Mouse (Mus musculus) lung, adult 10 weeks (tissue): ENCODE data around the gene Vasn. TPM values are rescaled to one million over a fixed set of nuclear protein-coding genes. Genes with fewer than 3 reads are reported as not detected.

Experiments used
- polyA plus RNA-seq: library from polyadenylated mRNA; stranded (reverse); fragments of 350-450 nt; fragmentation: Illumina TruSeq; extraction: RNeasy Lipid Tissue Mini Kit (QIAGEN cat#74804); gene quantifications from one replicate; pipeline ENCODE4 v1.2.3, GENCODE M21; 2014; ENCODE audit warnings: low read depth, low replicate concordance; ENCODE audit not compliant: insufficient read depth

Vasn gene
- polyA plus RNA-seq, result 19.4 TPM

DNA sequence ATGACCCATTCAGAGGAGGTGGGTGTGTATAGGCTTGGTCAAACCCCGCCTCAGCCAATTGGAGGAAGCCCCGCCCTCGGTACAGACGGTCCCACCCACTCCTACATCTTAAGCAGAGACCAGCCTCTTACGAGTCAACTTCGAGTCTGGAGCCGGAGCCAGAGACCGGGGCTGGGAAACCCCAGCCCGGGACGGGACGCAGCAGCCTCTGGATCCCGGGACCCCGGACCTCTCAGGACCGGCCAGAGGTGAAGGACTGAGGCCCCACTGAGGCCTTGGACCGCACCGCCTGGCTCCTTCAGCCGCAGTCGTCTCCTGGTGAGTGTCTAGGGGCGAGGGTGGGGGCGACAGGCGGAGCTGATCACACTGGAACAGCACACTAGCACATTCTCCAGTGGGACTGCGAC is at the start of gene Vasn, which contains the start of gene Dnaja3:
Gene Vasn (plus strand): TSS at position 111 of the 407 bp plus-strand sequence.
Gene Dnaja3 (plus strand): TSS at position 159 of the 407 bp plus-strand sequence.

DNA sequence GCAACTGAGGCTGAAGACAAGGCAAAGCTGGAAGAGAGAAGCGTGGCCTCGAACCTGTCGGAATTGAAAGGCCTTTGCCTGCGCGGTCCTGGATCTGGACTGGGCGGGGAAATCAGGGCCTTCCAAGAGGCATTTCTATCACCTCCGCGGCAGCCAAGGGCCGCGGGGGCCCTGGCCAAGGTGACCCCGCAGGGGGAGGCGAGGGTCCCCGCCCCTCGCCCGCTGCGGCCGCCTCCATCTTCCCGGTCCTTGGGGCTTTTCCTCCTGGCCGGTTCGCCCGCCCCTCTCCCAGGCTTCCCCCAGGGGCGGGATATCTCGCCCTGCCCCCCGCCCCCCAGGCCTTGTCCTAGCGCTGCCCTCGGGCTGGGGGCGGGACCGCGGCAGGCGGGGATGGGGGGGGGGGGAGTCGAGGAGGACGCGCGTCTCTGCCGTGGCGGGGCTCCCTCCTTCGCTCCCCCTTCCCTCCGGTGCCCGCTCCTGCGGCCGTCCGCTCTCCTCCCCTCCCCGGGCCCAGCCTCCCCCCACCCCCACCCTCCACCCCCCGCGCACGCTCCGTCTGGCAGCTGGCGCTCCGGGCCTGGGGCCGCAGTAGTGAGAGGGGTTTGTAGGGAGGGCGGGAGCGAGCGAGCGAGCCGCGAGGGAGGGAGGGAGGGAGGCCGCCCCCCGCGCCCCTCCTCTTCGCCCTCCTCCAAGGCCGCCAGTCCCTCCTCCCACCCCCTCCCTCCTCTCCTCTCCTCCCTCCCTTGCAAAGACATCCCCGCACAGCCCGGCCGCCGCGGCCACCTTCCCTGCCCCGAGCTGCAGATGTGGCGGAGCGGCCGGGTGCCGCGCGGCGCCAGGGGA is 45.5 kb upstream of the Vasn start, which contains the start of gene Glis2:
Gene Glis2 (plus strand): TSS at position 743 of the 843 bp plus-strand sequence.

DNA sequence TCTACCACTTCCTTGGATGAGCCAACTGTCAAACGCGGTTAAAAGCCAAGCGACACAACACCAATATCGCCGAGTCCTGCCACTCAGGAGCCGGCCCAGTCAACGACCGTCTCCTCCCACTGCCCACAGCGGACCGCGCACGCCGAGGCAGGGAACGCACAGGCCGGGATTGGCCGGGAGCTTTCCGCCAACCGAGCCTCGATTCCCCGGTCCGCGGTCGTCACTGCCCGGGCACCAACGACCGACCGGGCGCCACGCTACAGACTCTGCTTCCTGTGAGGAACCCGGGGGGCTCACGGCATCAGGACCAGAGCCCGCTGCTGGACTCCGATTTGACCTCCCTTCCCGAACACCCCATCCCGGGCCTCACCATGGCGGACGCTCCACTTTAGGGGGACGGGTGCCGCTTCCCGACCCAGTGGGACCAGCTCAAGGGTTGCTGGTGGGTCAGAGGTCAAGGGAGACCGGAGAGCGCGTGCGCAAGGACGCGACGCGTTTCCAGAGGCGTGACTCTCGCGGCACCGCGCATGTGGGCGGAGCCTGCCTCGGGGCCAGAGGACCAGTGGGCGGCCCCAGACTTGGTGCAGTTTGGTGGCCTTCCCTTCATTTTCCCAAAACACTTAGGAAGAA is 15.1 kb upstream of the Vasn start, which contains the start of gene Pam16:
Gene Pam16 (minus strand): TSS at position 508 of the 630 bp plus-strand sequence.

DNA sequence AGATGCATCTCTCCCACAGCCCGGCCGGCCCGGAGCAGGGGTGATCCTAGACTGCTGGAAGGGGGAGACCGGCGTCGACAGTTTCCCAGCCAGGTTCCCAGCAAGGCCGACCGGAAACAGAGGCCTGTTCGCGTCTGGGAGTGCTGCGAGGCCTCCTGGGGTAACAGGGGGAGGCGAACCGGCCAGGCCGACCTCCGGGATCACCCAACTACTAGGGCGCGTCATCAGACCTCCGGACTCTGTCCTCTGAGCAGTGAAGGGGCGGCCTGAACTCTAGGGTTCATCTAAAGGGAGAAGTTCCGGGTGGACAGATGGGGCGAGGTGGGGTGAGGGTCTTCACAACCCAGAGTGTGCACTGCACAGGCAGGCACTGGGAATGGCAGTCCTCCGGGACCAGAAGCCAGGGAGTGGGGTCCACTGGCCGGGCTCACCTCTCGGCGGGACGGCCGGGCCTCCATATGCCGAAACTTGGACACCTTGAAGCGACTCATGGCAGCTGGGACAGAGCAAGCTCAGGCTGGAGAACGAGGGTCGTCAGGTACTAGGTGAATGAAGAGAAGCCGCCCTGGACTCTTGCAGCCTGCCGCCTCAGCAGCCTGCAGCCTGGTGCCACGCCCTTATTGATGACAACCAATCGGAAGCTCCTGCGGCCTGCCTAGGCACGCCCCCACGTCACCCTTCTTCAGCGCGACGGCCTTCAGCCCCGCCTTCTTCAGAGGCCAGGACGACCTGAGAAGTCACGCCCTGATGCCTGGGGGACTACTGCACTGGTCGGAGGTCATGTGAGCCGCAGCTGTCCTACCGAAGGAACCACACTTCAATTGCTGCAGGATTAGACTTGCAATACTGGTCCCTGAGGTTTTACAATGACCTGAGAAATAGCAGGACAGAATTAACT is 39.6 kb downstream of the Vasn start, which contains the start of gene Coro7:
Gene Coro7 (minus strand): TSS at position 657 of the 898 bp plus-strand sequence.

Other genes with a start within 250 kb of the Vasn start
- gene Adcy9, start 219.4 kb upstream of the Vasn start, polyA plus RNA-seq, result 2.6 TPM
- gene Srl, start 98.1 kb upstream of the Vasn start, polyA plus RNA-seq, result 5.4 TPM
- gene Tfap4, start 80.1 kb upstream of the Vasn start, polyA plus RNA-seq, result 3.5 TPM
- 16.7 TPM for gene Glis2, start 45.2 kb upstream of the Vasn start, polyA plus RNA-seq
- gene Pam16, start 15.0 kb upstream of the Vasn start, polyA plus RNA-seq, result 57.6 TPM
- gene Dnaja3, start within 50 bp of the Vasn start, polyA plus RNA-seq, result 25.0 TPM
- 11.4 TPM for gene Coro7, start 39.8 kb downstream of the Vasn start, polyA plus RNA-seq
- 2.9 TPM for gene Nmral1, start 79.4 kb downstream of the Vasn start, polyA plus RNA-seq
- 65.9 TPM for gene Hmox2, start 86.4 kb downstream of the Vasn start, polyA plus RNA-seq
- gene Cdip1, start 150.4 kb downstream of the Vasn start, polyA plus RNA-seq, result 24.1 TPM
- gene 4930562C15Rik, start 195.5 kb downstream of the Vasn start, polyA plus RNA-seq, result 1.4 TPM
- 32.6 TPM for gene Ubald1, start 240.4 kb downstream of the Vasn start, polyA plus RNA-seq
- gene Mgrn1, start 246.3 kb downstream of the Vasn start, polyA plus RNA-seq, result 34.5 TPM